Mouse (Mus musculus) G1E (cell line): ENCODE results near the gene Slc37a4.

ENCODE experiments used
- CTCF ChIP-seq: IDR thresholded peaks from 2 replicates; pipeline ENCODE4 v1.5.1; 2012; ENCODE audit warnings: low read depth, low read length, inconsistent platforms, mixed read lengths
- GATA1 ChIP-seq: IDR thresholded peaks from 2 replicates; pipeline ENCODE4 v1.6.1; 2012; ENCODE audit warnings: borderline replicate concordance, low read length, inconsistent platforms, mixed read lengths
- POLR2AphosphoS5 ChIP-seq: IDR thresholded peaks from 2 replicates; pipeline ENCODE4 v1.6.1; 2012; ENCODE audit warnings: low read depth, low read length, inconsistent platforms; ENCODE audit not compliant: insufficient replicate concordance

- TF ChIP-seq CTCF (no peak), GATA1 (no peak), POLR2AphosphoS5 (no peak)
Observed at GRCm38 (mm10) chr9:44405011-44405410, 8.4 kb downstream of the Slc37a4 start.
